Mouse (Mus musculus): ENCODE data around the gene Appl2.

Gene Appl2

GRCm38 (mm10) chr10:83630899-83631298 is 17.6 kb downstream of the Appl2 start:
- DNase-seq, result peak; percentile 89 to 93

DNA sequence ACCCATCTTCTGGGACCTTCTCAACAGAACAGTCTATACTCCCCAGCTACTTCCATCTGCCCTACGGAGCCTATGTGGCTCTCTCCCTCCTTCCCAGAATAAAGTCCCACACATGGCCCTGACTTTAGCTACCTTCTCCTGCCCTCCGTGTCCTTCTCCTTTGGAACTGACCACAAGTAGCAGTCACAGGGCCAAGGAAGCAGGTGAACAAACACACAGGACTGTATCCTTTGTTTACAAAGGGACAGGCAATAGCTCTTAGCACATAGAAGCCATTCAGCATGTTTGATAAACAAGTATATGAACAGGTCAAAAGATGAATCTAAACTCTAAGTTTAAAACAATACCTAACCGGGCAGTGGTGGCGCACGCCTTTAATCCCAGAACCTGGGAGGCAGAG is 18.7 kb downstream of the Appl2 start:
- DNase-seq, result no peak

GRCm38 (mm10) chr10:83629190-83629781 is 19.3 kb downstream of the Appl2 start:
- DNase-seq, result peak; percentile 63 to 71

- DNase-seq, result peak; percentile 54 to 64
Measured at GRCm38 (mm10) chr10:83628241-83628640, 20.3 kb downstream of the Appl2 start.

- no peak for DNase-seq
Measured at GRCm38 (mm10) chr10:83627113-83627687, 21.3 kb downstream of the Appl2 start.

- peak; percentile 84 to 85 for DNase-seq
Measured at GRCm38 (mm10) chr10:83624841-83625240, 23.7 kb downstream of the Appl2 start.

GRCm38 (mm10) chr10:83624065-83624464 is 24.5 kb downstream of the Appl2 start:
- peak; percentile 56 to 62 for DNase-seq

DNA sequence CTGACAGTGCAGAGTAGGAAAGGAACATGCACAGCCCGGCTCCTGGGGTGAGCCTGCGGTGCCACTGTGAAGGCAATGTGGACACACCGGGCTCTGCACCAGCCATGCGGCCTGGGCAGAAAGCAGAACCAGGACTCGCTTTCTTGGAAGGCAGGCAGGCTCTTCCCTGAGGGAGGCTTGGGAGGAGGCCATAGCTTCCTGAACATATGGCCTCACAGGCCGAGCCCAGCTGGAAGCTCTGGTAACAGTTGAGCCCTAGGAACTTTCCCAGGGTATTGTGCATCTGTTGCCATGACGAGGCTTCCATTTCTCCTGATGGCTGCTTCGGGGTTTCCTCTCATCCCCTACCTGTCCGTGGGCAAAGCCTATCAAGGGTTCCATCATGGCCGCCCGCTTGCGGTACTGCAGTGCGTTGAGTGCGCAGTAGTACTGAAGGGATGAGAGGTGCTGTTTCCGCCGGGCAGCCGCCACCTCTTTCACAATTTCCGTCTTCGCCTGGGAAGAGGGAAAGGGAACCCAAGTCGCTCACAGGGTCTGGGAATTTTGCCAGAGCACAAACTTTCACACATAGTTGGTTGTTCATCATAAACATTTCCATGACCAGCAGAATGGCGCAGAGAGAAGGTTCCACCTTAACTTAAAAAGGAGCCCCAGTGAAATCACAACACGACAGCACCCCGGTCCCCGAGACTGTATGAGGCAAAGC is 28.0 kb downstream of the Appl2 start:
- DNase-seq, result peak; percentile 93 to 95

- DNase-seq, result peak; percentile 84 to 87
Measured at GRCm38 (mm10) chr10:83618819-83619440, 29.6 kb downstream of the Appl2 start.

- peak; percentile 63 to 73 for DNase-seq
Measured at GRCm38 (mm10) chr10:83617366-83617765, 31.2 kb downstream of the Appl2 start.

- DNase-seq, result no peak
Measured at GRCm38 (mm10) chr10:83612648-83613215, 35.8 kb downstream of the Appl2 start.

DNA sequence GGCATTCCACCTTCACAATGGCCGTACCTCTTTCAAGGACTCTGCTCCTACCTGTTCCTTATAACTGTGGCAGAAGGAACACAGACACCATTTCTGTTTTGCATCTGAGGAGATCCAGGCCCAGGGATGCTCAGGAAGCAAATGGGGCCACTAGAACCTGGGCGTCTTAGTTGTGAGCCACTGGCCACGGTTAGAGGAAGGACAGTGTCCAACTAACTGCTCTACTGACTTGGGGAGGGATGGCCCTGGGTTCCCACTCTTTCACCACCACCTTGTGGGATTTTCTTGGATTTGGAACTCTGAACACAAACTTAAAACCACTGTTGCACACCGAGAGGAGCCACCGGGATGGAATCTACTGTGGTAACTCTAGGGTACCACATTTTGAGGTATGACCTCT is 36.7 kb downstream of the Appl2 start:
- DNase-seq, result no peak

DNA sequence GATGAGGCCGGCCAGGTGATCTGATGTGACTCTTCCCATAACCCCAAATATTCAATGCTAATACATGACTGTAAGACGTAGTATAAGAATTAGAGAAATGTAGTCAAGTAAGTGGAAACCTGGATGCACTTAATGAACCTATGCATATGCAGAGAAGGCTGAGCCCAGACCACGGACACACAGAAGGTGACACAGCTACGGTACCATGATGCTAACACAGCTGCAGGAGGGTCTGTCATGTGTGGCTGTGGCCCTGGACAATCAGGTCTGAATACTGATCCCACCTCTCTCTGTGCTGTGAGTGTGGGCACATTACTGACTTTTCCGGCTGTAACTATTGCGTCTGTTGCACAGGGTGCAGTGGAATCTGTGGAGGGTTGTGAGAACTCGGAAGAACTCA is 38.0 kb downstream of the Appl2 start:
- DNase-seq, result no peak

DNA sequence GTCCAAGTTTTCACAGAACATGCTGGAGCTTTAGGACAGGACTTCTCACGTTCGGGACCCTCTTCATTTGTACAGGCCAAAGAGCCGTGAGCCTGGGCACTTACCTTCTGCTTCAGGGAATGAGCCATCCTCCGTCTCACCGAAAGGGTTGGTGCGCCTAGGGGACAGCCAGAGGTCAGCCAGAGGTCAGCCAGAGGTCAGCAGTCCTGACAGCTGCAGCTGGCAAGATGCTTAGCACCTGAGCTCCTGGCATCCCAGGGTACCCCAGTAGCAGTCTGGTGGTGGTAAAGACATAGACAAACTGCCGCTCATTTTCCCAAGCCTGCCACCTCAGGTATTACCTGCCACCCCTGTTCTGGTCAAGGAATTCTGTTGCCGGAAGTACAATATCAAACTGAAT is 39.9 kb downstream of the Appl2 start:
- DNase-seq, result no peak

DNA sequence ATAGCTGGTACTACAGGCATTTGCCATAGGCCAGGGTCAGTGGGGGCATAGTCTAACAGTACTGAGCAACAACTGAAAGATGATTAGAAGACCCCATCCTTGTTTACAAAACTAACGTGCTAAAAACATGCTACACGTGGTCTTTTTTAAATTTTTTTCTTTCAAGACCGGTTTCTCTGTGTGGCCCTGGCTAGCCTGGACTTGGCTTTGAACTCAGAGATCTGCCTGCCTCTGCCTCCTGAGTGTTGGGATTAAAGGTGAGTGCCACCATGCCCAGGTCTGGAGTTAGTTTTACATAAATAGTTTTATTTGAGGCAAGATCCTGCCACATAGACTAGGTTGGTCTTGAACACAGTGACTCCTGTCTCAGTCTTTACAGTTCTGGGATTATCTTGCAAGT is 41.4 kb downstream of the Appl2 start:
- no peak for DNase-seq

DNA sequence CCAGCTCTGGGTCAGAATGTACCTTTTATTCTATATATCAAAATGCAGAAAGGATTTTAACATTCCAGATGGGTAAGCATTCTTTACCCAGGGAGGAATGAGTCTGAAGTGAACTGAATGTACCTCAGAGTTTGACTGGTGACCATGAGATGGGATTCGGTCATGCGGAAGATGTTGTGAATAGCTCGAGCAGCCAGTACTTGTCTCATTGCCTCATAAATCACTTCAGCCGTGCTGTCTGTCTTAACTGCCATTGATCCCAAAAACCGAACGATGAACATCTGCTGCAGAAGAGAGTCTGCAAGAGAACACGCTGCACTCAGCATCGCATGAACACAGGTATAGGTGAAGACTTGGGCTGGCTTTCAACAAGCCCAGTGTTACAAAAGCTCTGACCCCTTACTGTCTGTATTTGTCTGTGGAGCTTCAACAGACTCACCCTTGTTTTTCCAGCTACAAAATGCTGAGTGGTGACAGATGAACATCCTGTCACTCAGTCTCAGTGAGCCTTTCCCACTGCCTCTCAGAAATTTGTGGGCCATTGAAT is 42.8 kb downstream of the Appl2 start:
- DNase-seq, result no peak

DNA sequence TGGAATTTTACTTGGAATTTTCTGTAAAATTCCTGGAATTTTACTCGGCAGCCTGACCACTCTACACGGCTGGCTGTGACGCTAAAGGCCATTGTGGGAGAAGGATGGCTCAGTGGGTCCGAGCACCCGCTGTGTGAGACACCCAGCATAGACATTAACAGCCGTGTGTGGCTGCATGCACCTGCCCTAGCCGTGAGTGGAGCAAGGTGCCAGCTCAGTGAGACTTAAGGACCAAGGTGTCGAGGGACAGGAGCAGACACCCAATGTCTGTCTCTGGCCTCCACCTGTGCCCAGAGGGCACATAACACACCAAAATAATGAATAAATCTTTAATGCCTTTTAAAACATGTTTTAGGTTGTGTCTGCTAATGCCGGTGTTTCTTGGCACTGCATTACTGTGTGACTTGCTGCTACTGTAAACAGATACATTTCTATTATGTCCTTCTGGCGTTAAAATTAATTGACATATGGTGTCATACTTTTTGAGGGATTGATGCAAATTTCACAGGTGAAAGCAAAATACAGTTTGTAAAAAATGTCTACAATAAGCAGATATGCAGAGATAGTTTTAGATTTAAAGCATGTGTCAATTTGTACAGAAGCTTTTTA is 44.5 kb downstream of the Appl2 start:
- DNase-seq, result peak; percentile 47 to 55

DNA sequence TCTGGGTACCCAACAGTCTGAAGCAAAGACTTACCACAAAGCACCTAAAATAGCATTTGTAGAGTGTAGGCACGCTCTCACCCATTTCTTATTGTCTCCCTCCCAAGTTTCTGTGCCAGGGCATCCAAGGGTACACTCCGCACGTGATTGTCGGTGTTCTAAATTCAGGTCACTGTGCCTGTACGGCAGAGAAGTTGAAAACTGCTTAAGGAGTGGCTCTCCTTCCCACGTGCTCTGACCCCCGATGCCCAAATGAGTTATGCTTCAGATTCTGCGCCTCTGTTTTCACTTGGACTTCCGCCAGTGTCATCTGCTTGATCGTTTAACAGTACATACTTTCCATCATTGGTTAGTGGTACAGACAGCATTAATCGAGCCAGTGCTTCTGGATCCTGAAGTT is 47.9 kb downstream of the Appl2 start:
- DNase-seq, result no peak

DNA sequence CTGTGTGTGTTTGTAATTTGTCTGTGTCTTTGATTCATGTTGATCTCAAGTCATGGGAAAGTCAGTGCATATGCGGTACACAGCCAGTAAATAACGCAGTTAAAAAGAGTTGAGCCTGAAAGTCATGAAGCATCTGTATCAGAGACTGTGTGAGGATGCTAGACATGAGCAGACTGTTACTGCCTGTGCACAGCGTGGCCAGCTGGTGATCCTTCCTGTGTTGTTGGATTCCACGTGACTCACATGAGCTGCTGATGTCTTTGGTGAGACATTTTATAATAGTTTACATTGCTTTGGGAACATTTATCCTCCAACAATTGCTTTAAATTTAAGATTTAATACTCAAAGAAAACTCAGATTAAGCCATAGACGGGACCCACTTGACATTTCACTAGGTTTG is 54.0 kb downstream of the Appl2 start:
- peak in 1 of 2 experiments; percentile 50 for DNase-seq

GRCm38 (mm10) chr10:83592616-83593015 is 55.9 kb downstream of the Appl2 start:
- peak; percentile 48 to 55 for DNase-seq

- no peak for DNase-seq
Measured at GRCm38 (mm10) chr10:83590801-83591200, 57.7 kb downstream of the Appl2 start.

All from cerebellum, postnatal 25 days (tissue).